8 mouse cellular contexts compared by ENCODE assay signal in the genomic region with DNA sequence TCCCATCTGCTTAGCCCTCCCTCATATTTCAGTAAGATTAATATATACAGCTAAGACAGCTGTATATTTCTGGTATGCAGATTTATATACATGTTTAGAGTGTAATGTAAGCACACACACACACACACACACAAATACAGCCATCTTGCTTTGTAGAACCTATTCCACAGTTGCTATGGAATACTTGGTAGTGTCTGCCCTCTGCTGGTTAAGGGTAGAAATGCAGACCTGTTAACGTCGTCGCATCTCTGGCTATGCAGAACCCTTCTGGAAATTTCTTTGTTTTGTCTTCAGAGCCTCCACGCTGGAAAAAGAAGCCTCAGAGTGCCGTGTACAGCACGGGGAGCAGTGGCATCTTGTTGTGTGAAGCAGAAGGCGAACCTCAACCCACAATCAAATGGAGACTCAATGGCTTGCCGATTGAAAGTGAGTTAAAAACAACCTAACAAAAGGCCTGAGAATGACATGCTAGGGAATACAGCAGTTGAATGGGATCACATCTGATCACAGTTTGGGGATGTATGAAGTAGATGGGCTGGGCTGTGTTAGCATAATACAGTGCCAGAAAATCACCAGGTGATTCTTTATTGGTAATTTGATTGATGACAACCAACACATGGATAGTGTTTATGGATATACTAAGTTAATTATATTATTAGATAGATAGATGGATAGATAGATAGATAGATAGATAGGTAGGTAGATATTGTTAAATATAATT.
DNase-seq lines count a peak whose midpoint lies in the region; ATAC-seq and TF ChIP-seq lines count a peak whose summit lies in the region.

No protein-coding gene starts in this region.

- no peaks in the 10 kb centered on the region for H3K36me3 ChIP-seq in E14TG2a.4 (ENCODE audit: insufficient read depth, low read length)
- no peaks in the 10 kb centered on the region for H3K36me3 ChIP-seq in embryonic facial prominence, embryonic 10.5 days (replicated peaks)
- H3K36me3 ChIP-seq in hindbrain, embryonic 10.5 days = no peaks in the 10 kb centered on the region
- no peaks in the 10 kb centered on the region for H3K36me3 ChIP-seq in lung, embryonic 16.5 days (ENCODE audit: control insufficient read depth, insufficient read depth, low read length)

- H3K9me3 ChIP-seq in E14TG2a.4 (ENCODE audit: low read length) = peaks cover 18% of the 10 kb centered on the region
- no peaks in the 10 kb centered on the region for H3K9me3 ChIP-seq in embryonic facial prominence, embryonic 10.5 days
- no peaks in the 10 kb centered on the region for H3K9me3 ChIP-seq in hindbrain, embryonic 10.5 days
- H3K9me3 ChIP-seq in lung, embryonic 16.5 days (ENCODE audit: control insufficient read depth, low read length) = no peaks in the 10 kb centered on the region

- peak; percentile 70 for TF ChIP-seq CTCF in E14TG2a.4 (conservative IDR thresholded peaks at IDR 0.05; ENCODE audit: low read length)
- TF ChIP-seq CTCF in layer of hippocampus, adult 2 months (conservative IDR thresholded peaks at IDR 0.05) = peak; percentile 85

- no peak overlapping the region for H3K9ac ChIP-seq in lung, embryonic 16.5 days (ENCODE audit: low read length)

- DNase-seq in adrenal gland, adult 8-10 months = peak; percentile 3
- peak; percentile 66 for DNase-seq in embryonic facial prominence, embryonic 10.5 days (ENCODE audit: low spot score)
- DNase-seq in hindbrain, embryonic 10.5 days (ENCODE audit: low spot score) = peak; percentile 70
- DNase-seq in layer of hippocampus, adult 2 months (ENCODE audit: low spot score in 2 of 2) = peak; percentile 75 to 85
- peak; percentile 7 for DNase-seq in ovary, postnatal 36 days (ENCODE audit: low spot score)
- peak; percentile 65 for DNase-seq in thymus, postnatal 4 days

- H3K4me2 ChIP-seq in lung, embryonic 16.5 days (ENCODE audit: low read depth, low read length) = no peak overlapping the region

- no peaks in the 10 kb centered on the region for H3K4me1 ChIP-seq in E14TG2a.4 (replicated peaks; ENCODE audit: low read depth, low read length)
- no peaks in the 10 kb centered on the region for H3K4me1 ChIP-seq in embryonic facial prominence, embryonic 10.5 days
- no peaks in the 10 kb centered on the region for H3K4me1 ChIP-seq in hindbrain, embryonic 10.5 days (replicated peaks)
- H3K4me1 ChIP-seq in lung, embryonic 16.5 days (replicated peaks; ENCODE audit: control insufficient read depth, insufficient read depth, low read length) = no peaks in the 10 kb centered on the region

- no peaks in the 10 kb centered on the region; the same call in 1 of the 2 replicates for H3K27me3 ChIP-seq in E14TG2a.4 (ENCODE audit: insufficient read depth, low read length)
- no peaks in the 10 kb centered on the region for H3K27me3 ChIP-seq in embryonic facial prominence, embryonic 10.5 days (replicated peaks; ENCODE audit: low read depth, poor library complexity, severe bottlenecking)
- no peaks in the 10 kb centered on the region for H3K27me3 ChIP-seq in hindbrain, embryonic 10.5 days (ENCODE audit: insufficient read depth, poor library complexity, severe bottlenecking)
- no peaks in the 10 kb centered on the region for H3K27me3 ChIP-seq in lung, embryonic 16.5 days (ENCODE audit: control insufficient read depth, insufficient read depth, low read depth, low read length)

- H3K4me3 ChIP-seq in E14TG2a.4 (replicated peaks; ENCODE audit: low read length) = no peak overlapping the region
- no peak overlapping the region for H3K4me3 ChIP-seq in embryonic facial prominence, embryonic 10.5 days
- H3K4me3 ChIP-seq in hindbrain, embryonic 10.5 days = no peak overlapping the region
- no peak overlapping the region for H3K4me3 ChIP-seq in layer of hippocampus, adult 2 months
- no peak overlapping the region for H3K4me3 ChIP-seq in lung, embryonic 16.5 days (ENCODE audit: low read length)

- 17% methylated on average over 8 of the region's 8 CpGs for WGBS in embryonic facial prominence, embryonic 10.5 days
- 19% methylated on average over 8 of the region's 8 CpGs for WGBS in hindbrain, embryonic 10.5 days
- 13% methylated on average over 8 of the region's 8 CpGs for WGBS in lung, embryonic 16.5 days

- H3K27ac ChIP-seq in embryonic facial prominence, embryonic 10.5 days (replicated peaks) = no peak overlapping the region
- H3K27ac ChIP-seq in hindbrain, embryonic 10.5 days = 0 out of 2 replicates have a peak overlapping the region, but pooled peaks have one; percentile 29
- H3K27ac ChIP-seq in layer of hippocampus, adult 2 months = peak overlapping the region; percentile 73
- H3K27ac ChIP-seq in lung, embryonic 16.5 days (ENCODE audit: low read length) = no peak overlapping the region

- ATAC-seq in lung, embryonic 16.5 days (ENCODE audit: low read depth) = peak; percentile 83

Comparison
In these comparisons a context has a peak if more than half of its experiments do, and no peak if none do; other contexts are left out.
1. DNase-seq: peak in every context shown above with its lines; median percentile 80 in layer of hippocampus, adult 2 months; 70 in hindbrain, embryonic 10.5 days; 66 in embryonic facial prominence, embryonic 10.5 days; 65 in thymus, postnatal 4 days; 7 in ovary, postnatal 36 days; 3 in adrenal gland, adult 8-10 months.
2. H3K27ac ChIP-seq: peak in hindbrain, embryonic 10.5 days (single experiment) and layer of hippocampus, adult 2 months (single experiment); none in embryonic facial prominence, embryonic 10.5 days (single experiment) and lung, embryonic 16.5 days (single experiment).